Mouse (Mus musculus) forebrain, postnatal 0 days (tissue): ENCODE measurements at regions not wholly inside any gene's neighbourhood (a gene's known extent, or its start where the extent isn't known, plus 50 kb on each side); places are given as distances from the start of the nearest gene placed in this dataset.
"Not testable (repeated sequence)": the region's sequence is repeated elsewhere in the genome, so short reads cannot be mapped to it uniquely, and the experiment has no call there.

Experiments
- ATAC-seq: fragments of 200-750 bp; cut with Nextera tagmentation; 2 replicates; pipeline ENCODE4 v1.8.0; 2017; ENCODE audit warnings: mild to moderate bottlenecking, moderate library complexity
- DNase-seq: peaks from one replicate; pipeline ENCODE4 v3.0.0-alpha.2; 2015
- H3K27ac ChIP-seq: fragments of 300-500 bp; sonication (generic); 2 replicates; pipeline ENCODE4 v1.5.1; 2014; ENCODE audit warnings: low read depth, mild to moderate bottlenecking, antibody characterized with exemption, low read length, moderate library complexity, mixed read lengths
- H3K27me3 ChIP-seq: fragments of 300-500 bp; sonication (generic); 2 replicates; pipeline ENCODE4 v1.6.1; 2014; ENCODE audit warnings: mild to moderate bottlenecking, low read length, mixed read lengths; ENCODE audit not compliant: insufficient read depth
- H3K36me3 ChIP-seq: fragments of 300-500 bp; sonication (generic); 2 replicates; pipeline ENCODE4 v1.6.1; 2014; ENCODE audit warnings: mild to moderate bottlenecking, moderate library complexity; ENCODE audit not compliant: insufficient read depth
- H3K4me1 ChIP-seq: fragments of 300-500 bp; sonication (generic); 2 replicates; pipeline ENCODE4 v1.6.1; 2014; ENCODE audit warnings: antibody characterized with exemption; ENCODE audit not compliant: insufficient read depth
- H3K4me2 ChIP-seq: fragments of 300-500 bp; sonication (generic); 2 replicates; pipeline ENCODE4 v1.6.1; 2014; ENCODE audit warnings: low read depth, mild to moderate bottlenecking, moderate library complexity
- H3K4me3 ChIP-seq: fragments of 300-500 bp; sonication (generic); 2 replicates; pipeline ENCODE4 v1.5.1; 2014; ENCODE audit warnings: low read depth, low read length, mixed read lengths
- H3K9ac ChIP-seq: fragments of 300-500 bp; sonication (generic); 2 replicates; pipeline ENCODE4 v1.6.1; 2014; ENCODE audit warnings: mild to moderate bottlenecking
- H3K9me3 ChIP-seq: fragments of 300-500 bp; sonication (generic); 2 replicates; pipeline ENCODE4 v1.6.1; 2016; ENCODE audit warnings: low read length
- CTCF ChIP-seq: sonication (generic); IDR thresholded peaks from 2 replicates; pipeline ENCODE4 v1.5.1; 2016; ENCODE audit warnings: antibody characterized with exemption, control low read depth, low read depth
- WGBS: fragments of 180-500 bp; shearing (Covaris S2); extraction: QIAGEN DNeasy Blood & Tissue Kit; methylation state at CpG from one replicate; pipeline ENCODE4 v1.1.7; 2014; 5-methylcytosine and 5-hydroxymethylcytosine counted together

DNA sequence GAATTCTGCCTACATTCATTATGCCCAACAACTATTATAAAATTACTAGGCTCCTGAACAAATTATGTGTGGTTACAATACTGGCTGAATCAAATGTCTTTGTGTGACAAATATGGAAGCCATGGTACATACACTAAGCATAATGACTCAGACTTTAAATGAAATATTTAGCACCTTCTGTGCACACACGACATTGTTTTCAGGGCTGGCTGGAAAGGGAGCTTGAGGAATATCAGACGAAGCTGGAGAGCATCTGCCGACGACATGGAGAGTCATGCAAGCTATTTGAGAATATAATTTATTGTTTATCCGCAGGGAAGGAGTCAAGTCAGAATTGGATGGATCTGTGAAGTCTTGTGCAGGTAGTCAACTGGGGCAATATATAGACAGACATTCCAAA lies 955.4 kb upstream of the Gm10801 start:
- Histone ChIP-seq H3K9ac (no peak overlapping the region), H3K9me3 (no peaks in the 10 kb centered on the region), H3K36me3 (no peaks in the 10 kb centered on the region), H3K4me3 (no peak overlapping the region), H3K4me2 (no peak overlapping the region), H3K4me1 (no peaks in the 10 kb centered on the region), H3K27ac (no peak overlapping the region), H3K27me3 (no peaks in the 10 kb centered on the region)
- ATAC-seq (no peak), DNase-seq (no peak)
- 77% methylated on average over 5 of the region's 5 CpGs for WGBS
- TF ChIP-seq CTCF, result no peak

DNA sequence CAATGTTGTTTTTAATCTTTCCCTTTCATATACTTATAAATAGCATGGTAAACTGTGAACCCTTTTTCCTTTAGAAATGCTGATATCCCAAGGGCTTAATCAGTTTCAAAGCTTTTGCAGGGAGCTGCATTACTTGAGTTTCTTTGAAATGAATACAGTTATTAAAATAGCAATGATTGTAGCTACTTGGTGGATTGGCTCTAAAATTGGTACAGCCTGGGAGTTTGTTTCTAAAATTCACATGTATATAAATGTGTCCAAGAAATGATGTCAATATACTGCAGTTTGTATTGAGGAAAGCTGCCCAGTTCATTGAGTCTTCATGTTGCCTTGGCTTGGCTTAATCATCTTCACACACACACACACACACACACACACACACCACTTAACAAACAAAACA lies 954.8 kb upstream of the Gm10801 start:
- Histone ChIP-seq H3K4me1 (no peaks in the 10 kb centered on the region), H3K4me3 (no peak overlapping the region), H3K27ac (no peak overlapping the region), H3K36me3 (no peaks in the 10 kb centered on the region), H3K4me2 (no peak overlapping the region), H3K9ac (no peak overlapping the region), H3K27me3 (no peaks in the 10 kb centered on the region), H3K9me3 (no peaks in the 10 kb centered on the region)
- TF ChIP-seq CTCF, result no peak
- ATAC-seq, result no peak
- no peak for DNase-seq

DNA sequence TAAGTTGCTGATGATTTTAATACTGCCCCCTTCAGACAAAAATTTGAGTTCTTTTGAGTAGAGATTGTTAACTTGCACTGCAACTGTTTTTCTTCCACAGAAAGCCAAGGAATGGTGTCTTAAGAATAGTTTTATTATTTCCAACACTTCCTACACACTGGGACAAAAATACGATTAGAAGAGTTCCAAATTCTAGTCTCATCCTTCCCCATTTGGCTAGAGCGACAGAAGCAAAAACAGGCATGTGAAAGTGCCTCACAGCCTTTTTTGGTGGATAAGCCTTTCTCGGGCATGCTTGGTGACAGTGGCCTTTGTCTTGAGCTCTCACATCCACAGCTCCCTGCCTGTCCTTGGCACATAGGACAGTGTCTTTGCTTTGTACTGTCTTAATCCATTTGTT lies 954.3 kb upstream of the Gm10801 start:
- no peak for TF ChIP-seq CTCF
- Histone ChIP-seq H3K27me3 (no peaks in the 10 kb centered on the region), H3K9ac (no peak overlapping the region), H3K4me1 (no peaks in the 10 kb centered on the region), H3K36me3 (no peaks in the 10 kb centered on the region), H3K27ac (no peak overlapping the region), H3K9me3 (no peaks in the 10 kb centered on the region), H3K4me3 (no peak overlapping the region), H3K4me2 (no peak overlapping the region)
- 62% methylated on average over 3 of the region's 3 CpGs for WGBS
- no peak for DNase-seq
- ATAC-seq, result no peak

DNA sequence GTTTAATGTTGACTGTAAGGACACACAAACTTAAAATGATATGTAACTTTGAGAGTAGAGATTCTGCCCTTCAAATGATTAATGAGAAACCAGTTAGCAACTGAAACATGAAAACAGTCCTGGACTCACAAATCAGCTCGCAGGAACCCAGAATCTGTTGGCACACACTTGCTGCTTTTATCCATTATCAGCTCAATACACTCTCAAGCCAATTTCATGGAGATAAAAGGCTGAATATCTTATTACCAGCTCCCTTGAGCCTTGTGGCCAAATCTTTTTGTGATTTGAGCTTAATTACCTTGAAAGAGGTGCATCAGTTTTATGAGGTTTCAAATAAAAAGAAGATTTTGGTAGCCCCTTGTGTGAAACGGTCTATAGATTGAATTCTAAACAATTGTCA lies 936.9 kb upstream of the Gm10801 start:
- Histone ChIP-seq H3K27ac (no peak overlapping the region), H3K4me3 (no peak overlapping the region), H3K9ac (no peak overlapping the region), H3K9me3 (no peaks in the 10 kb centered on the region), H3K36me3 (no peaks in the 10 kb centered on the region), H3K27me3 (no peaks in the 10 kb centered on the region), H3K4me2 (no peak overlapping the region), H3K4me1 (no peaks in the 10 kb centered on the region)
- ATAC-seq (no peak), DNase-seq (no peak)
- 19% methylated on average over 2 of the region's 2 CpGs for WGBS
- no peak for TF ChIP-seq CTCF

DNA sequence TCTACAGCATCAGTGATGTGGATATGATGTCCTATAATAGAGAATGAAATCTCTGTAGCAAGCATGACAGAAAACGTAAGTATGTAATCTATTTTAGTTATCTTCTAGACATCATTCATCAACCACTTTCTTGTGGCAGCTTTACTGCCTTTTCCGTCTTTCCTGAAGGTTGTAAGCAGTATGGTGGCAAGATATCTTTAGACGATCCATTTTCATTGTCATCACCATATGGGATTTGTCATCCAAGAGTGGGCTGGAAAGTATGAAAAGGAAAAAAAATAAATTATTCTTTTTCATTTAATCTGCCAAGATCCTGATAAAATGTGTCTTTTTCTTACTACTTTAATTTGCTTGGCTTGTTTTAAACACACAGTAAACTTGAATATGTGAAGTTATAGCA lies 893.2 kb upstream of the Gm10801 start:
- Histone ChIP-seq H3K9ac (no peak overlapping the region), H3K27ac (no peak overlapping the region), H3K4me3 (no peak overlapping the region), H3K9me3 (no peaks in the 10 kb centered on the region), H3K4me2 (no peak overlapping the region), H3K4me1 (no peaks in the 10 kb centered on the region), H3K36me3 (no peaks in the 10 kb centered on the region), H3K27me3 (no peaks in the 10 kb centered on the region)
- no peak for TF ChIP-seq CTCF
- peak; percentile 1 for DNase-seq
- no peak for ATAC-seq
- WGBS, result 81% methylated on average over 3 of the region's 3 CpGs

DNA sequence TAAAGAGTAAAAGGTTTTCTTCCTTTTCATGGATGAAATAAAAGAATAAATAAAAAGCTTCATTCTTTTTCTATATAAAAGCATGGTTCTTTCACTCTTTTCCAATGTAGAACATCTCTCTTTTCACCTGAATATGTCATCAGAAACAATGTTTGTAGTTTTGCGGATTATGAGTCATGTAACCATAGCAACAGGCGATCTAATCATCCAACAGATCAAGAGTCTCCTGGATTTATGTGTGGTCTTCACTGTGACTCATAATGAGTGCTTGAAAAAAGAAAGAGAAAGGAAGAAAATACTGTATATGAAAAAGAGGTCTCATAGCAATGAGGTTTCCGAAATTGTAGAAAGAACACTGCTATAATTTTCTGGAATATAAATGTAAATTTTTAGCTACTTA lies 884.1 kb upstream of the Gm10801 start:
- WGBS, result 81% methylated on average over 3 of the region's 3 CpGs
- DNase-seq (no peak), ATAC-seq (no peak)

DNA sequence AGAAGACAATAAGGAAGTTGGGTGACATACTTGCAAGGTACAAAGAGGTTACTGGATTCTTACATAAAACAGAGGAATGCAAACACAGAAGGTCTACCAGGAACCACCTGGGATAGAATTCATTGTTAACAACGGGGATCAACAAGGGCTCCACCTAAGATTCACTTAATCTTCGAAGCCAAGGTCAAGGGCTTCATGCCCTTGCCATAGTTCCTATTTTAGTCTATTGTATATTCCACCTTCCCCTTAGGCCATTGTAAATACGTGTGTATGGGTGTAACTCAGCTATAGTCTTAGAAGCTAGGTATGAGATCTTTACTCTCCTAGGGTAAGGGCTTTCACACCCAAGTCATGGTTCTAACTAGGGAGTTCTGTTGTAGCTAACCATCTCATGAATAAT lies 882.0 kb upstream of the Gm10801 start:
- H3K9ac ChIP-seq, DNase-seq, H3K4me2 ChIP-seq, H3K36me3 ChIP-seq, H3K27ac ChIP-seq, H3K9me3 ChIP-seq, H3K4me1 ChIP-seq, H3K4me3 ChIP-seq, ATAC-seq, H3K27me3 ChIP-seq: not testable (repeated sequence)
- WGBS, result 87% methylated on average over 3 of the region's 3 CpGs

More for the DNA sequence above, 884.1 kb upstream of the Gm10801 start:
- Histone ChIP-seq H3K4me3 (no peak overlapping the region), H3K27me3 (no peaks in the 10 kb centered on the region), H3K27ac (no peak overlapping the region), H3K9ac (no peak overlapping the region), H3K4me2 (no peak overlapping the region), H3K9me3 (no peaks in the 10 kb centered on the region), H3K36me3 (no peaks in the 10 kb centered on the region), H3K4me1 (no peaks in the 10 kb centered on the region)
- no peak for TF ChIP-seq CTCF
